Mouse (Mus musculus) kidney, postnatal 14 days (tissue): ENCODE measurements around the gene Itgb7.

Experiments used
- DNase-seq: peaks from one replicate; pipeline ENCODE4 v3.0.0; 2022; ENCODE audit warnings: mixed read lengths

Itgb7 gene

DNA sequence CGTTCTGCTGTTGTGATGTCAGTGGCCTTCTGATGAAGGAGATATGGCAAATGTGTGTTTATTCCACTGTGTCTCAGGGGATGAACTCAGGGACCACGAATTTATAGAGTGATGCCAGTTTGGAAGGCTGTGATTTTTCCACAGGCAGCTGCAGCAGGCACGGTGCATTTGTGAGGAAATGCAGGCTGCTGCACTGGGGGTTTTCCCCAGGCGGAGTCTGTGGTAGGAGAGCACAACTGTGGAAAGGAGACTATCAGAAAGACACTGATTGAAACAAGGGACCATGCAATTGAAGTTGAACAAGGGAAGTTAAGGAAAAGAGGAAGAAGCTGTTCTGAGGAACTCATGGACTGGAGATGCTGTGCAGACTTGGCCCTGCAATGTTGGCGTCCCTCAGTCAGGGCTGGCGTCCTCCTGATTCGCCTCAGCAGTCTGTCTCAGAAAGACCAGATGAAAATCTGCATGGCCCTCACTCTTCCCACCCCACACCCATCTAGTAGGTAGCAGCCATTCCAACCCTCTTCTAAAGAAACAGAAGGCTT is 39.4 kb downstream of the Itgb7 start:
- no peak for DNase-seq

DNA sequence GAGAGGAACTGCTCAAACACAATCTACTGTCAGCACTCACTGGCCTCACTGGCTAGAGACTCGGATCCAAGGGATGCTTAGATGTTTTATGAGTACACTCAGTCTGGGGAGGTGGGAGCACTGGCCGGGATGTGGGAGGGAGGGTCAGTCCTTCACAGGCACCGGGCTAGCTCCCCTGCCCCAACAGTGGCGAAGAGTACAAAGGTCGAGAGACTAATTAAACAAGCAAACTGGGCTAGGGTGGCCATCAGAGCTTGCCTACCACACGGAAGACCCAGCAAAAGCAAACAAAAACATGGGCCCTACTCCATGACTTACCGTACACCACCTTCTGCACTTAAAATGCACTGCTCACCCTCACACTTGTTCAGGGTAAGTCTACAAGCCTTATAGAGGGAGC is 40.0 kb downstream of the Itgb7 start:
- no peak for DNase-seq

DNA sequence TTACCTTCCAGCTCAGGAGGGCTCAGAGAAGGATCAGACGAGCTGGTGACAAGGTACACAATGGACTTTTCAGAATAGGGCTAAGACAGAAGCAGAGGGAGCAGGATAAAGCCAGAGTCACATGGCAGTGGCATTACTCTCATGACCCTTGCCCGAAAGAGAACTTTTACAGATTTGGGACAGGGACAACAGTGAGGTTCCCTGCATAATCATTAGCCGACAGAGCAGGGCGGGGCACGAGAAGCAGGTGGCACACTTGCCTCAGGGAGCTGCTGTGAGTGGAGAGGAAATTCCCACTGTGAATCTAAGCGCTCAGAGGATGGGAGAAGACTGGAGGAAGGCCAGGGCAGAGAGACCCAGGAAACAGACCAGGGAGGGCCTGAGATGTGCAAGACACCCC is 42.9 kb downstream of the Itgb7 start:
- peak; percentile 67 for DNase-seq

DNA sequence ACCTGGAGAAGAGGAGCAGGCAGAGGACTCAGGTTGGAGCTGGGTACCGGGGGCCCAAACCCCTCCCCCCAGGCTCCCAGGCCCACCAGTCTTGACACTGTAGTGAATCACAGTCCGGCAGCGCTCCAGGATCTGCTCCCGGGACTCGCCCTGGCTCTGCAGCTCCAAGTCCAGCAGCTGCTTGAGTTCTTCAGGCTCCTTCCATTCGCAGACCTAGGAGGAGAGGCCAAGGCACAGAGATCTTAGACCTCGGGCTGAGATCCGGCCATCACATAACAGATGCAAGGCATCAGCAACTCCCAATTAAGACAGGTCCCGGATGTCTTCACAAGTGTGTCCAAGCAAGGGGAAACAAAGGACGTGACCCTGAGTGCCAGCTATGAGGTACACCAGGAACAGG is 43.6 kb downstream of the Itgb7 start:
- DNase-seq = peak; percentile 51

DNA sequence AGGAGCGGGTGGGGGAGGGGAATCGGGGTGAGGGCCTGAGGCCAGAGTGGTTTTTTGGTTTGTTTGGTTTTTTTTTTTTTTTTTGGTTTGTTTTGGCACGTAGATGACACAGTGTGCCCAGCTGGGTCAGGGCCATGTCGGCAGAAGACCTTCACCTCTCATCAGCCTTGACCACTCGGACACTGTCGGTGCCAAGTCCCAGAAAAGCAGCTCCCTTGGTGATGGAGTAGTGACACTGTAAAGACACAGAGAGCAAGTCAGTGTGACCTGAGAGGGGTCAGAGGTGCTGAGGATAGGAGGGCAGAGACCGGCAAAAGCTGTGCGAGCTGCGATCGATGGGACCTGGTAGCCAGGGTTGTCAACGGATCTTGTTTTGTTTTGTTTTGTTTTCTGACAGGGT is 45.5 kb downstream of the Itgb7 start:
- no peak for DNase-seq

DNA sequence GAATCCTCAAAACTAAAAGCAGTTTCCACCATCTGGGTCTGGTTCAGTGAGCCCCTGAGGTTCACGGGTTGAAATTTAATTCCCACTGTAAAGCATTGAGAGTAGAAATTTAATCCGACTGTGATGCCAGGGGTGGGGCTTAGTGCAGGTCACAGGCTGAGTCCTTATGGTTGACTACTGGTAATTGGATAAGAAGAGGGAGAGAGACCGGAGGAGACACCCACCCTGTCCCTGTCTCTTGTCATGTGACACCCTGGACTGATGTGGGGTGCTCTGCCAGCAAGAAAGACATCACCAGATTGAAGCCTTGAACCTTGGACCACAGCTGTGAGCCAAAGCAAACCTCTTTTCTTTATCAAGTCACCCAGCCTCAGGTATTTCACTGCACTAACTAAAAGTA is 48.7 kb downstream of the Itgb7 start:
- DNase-seq = peak; percentile 76

DNA sequence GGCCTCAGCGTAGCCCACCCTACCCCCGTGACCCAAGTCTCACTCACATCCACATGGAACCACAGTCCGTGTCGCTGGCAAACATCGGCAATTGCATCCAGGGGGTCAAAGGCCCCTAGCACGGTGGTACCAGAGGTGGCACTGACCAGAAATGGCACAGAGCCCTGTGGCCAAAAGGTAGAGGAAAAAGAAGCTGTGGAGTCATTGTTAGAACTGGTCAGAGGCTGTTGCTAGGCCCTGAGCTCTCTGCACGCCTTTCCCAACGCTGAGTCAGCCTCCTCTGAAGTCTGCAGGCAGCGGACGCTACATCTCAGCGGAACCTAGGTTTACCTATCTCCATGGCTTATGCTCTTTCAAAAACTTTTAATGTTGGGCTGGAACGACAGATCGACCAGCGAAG is 51.8 kb downstream of the Itgb7 start:
- DNase-seq = no peak

DNA sequence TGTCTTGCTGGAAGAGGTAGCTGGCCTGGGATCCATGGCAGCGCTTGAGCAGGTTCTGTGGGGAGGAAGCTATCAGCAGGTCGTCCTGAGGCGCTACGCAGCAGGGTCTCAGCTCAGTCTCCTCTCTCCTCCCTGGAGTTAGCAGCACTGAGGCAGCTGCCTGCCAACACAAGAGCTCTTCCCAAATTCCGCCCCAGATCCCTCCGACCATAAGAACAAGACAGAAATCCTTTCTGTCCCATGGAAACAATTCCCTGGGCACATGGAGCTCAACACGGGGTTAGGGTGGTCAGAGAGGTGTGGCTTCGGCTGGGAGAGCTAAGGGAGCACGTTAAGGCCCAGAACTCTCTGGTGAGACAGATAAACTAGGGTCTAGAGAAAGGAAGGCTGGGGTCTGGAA is 52.6 kb downstream of the Itgb7 start:
- DNase-seq = no peak

DNA sequence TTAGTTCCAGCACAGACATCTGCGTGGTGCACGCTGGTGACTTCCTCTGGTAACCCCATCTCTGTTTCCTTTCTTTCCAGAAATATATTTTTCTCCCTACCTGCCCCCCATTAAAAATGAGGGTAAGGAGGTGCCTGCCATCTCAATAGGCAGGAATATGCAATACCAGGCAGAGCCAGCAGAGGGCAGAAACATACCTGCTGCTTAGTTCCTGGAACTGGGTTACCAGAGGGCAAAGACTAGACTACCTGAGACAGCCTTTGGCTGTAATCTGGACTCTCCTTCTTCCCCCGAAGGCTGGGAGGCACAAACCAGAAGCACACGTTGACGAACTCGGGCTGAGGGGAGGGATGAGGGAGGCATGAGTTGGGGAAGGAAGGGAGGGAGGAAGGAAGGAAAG is 53.5 kb downstream of the Itgb7 start:
- peak; percentile 89 for DNase-seq

DNA sequence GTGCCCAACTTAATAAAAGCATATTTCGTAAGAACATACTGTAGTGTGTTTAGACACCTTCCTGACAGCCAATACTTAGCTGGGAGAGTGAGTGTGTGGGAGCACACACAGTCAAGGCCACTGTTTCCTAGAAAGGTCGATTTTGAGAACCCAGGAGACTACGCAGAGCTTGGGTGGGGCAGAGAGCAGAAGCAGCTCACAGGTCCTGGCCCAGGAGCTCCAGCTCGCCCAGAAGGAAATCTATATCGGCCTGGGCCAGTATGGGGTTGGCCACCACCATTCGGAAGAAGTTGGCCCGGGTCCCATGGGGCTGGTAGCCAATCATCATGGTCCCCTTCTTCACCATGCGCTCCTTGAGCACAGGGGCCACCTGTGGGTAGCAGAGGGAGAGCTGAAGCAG is 54.3 kb downstream of the Itgb7 start:
- no peak for DNase-seq

DNA sequence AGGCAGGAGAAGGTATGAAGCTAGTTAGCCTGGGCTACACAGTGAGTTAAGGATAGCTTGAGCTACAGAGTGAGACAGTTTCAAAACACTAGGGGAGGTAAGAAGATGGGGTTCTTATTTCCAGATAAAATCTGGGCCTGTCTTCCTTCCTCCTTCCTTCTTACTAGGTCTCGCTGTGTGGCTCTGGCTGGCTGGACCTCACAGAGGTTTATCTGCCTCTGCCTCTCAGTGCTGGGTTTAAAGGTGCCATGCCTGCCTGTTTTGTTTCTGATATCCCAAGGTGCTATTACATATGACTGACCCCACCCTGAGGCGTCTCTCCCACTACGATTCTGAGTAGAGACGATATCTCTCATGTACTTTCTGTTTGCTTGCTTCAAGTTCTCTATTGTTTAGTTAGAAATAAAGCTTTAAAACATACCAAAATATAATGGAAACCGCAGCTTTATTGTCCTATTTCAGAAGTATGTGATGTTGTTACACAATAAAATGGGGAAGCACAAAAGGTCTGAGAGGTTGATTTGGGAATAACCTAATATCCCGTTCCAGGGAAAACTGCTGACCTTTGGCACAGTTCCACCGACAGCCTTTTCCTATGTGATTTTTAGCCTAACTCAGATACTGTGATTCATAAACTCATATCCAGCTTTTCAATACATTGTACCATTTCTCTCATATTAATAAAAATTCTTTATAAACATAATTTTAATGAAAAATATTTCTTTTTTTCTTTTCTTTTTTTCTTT is 55.0 kb downstream of the Itgb7 start:
- peak; percentile 56 for DNase-seq

DNA sequence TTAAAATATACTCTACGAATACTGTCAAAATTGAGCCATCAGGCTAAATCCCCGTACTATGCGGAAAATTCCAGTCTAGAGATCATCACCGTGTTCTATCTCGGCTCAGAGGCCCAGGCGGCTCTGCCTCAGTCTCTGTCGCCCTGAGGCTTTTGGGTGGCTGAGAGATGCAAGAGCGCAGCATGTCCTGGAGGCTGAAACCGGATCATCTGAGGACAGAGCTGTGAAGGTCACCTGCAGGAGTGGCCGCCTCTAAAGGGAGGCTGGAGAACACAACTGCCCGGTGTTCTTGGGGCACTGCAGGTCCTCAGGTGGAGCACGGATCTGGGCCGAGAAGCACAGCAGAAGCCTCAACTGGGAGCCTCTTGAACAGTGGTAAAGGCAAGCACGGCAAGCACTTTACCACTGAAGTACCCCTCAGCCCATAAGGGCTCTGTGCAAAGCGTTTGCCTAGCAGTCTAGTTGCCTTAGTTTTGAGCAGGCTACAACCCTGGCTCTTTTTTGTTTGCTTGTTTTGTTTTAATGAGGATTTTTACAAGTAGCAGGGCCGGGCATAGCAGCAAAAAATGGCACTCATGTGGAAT is 55.9 kb downstream of the Itgb7 start:
- no peak for DNase-seq

DNA sequence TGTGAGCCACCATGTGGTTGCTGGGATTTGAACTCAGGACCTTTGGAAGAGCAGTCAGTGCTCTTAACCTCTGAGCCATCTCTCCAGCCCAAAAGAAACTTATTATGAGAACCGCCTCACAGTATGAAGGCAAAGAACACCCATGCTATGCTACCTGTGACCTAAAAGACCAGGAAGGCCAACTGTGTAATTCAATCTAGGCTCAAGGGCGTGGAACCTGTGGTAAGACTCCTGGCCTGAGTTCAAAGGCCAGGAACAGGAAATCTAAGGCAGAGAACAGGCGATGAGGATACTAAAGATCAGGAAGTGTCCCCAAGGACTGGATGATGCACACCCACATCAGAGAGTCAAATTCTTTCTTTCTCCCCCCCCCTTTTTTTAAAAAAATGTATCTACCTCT is 58.2 kb downstream of the Itgb7 start:
- no peak for DNase-seq

DNA sequence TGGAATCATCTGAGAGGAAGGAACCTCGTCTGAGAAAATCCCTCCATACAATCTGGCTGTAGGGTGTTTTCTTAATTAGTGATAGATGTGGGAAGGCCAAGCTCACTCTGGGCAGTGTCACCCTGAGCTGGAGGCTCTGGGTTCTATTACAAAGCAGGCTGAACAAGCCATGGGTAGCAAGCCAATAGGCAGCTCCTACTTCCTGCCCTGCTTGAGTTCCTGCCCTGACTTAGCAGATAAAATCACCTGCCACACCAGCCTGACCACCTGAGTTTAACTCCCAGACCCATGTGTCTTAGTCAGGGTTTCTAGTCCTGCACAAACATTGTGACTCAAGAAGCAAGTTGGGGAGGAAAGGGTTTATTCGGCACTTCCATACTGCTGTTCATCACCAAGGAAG is 62.7 kb downstream of the Itgb7 start:
- no peak for DNase-seq

DNA sequence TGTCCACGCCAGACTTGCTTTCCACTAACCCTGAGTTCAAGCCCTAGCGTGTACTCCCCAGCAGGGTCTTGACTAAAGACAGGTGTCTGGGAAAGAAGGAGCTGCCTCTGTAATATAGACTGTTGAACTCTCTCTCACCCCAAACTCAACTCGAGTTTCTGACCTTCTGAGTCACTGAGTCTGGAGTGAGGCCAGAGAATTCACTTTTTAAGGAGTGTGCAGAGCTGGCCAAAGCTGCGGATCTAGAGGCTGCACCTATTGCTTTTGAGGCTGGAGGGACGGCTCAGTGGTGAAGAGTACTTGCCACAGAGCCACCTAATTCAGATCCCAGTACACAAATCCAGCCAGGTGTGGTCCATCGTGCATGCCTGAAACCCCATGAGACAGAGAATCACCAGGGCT is 64.1 kb downstream of the Itgb7 start:
- no peak for DNase-seq
